Mouse (Mus musculus): ENCODE results near the gene Rap1gap2.

Gene Rap1gap2

DNA sequence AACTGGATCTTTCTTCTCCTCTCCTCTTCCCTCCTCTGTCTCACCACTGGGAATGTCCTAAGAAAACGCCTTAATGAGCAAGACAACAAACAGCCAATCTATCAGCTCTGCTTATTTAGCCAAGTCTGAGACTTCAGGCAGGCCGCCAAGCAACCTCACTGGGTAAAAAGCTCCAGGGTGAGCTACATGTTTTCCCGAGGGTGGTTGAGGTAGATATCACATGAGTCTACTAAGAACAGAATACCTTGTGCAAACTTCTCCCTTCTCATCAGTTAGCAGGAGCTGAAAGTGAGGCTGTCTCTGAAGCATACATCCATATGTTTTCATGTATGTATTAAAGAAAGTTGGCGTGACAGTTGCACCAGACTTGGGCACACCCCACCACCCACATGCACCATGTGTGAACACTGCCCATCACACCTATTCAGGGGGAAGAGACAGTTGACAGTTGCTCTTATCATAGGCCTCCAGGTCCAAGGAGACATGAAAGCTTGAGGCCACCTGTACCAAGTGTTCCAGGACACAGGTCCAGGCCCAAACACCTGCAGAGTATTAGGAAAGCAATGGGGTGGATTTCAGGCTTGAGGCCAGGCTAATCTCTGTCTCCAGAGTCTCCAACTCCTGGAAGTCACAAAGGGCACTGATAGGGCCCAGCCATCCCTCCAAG lies 35.8 kb downstream of the Rap1gap2 start:
- DNase-seq (ENCODE audit: low spot score), result no peak

DNA sequence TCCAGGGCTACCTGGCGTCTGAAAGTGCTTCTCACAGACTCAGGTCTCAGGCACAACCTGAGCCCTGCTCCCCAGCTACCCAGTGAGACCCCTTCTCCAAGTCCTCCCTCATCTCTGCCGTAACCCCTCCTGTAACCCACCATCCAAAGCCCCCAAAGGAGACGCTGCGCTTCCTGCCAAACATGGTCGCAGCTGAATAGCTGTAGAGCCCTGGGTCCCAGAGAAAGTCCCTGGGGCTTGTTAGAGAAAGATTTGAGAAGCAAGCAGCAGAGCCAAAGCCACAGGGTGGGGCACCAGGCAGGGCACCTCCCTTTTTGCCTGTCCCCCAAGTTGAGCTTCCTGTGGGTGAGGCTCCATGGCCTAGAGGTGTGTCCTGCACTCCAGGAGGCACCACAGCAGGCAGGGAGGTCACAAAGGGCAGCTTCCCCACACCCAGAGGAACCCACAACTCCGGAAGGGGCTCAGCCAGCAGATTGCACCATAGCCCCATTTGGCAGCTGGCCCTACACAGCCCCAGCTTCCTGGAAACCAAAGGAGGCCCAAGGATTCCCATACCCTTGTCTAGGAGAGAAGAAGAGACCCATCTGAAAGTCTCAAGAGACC lies 38.2 kb downstream of the Rap1gap2 start:
- no peak for DNase-seq (ENCODE audit: low spot score)

DNA sequence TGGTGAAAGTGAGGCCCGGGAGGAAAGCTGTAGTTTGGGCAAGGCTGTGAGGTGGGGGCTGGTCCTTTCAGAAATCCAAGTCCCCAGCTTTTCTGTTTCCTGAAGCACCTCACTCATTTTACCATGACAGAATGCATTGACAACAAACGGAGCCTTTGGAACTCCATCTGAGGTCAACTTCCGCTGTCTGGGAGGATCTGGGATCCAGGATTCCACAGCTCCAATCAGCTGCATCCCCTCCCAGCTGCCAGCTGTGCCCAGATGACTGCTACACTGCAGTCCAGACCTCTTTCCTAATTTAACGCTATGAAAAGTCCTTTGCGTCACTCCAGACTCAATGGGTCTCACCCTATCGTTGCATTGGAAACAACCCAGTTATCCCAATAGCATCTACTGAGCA lies 41.0 kb downstream of the Rap1gap2 start:
- no peak for DNase-seq (ENCODE audit: low spot score)

DNA sequence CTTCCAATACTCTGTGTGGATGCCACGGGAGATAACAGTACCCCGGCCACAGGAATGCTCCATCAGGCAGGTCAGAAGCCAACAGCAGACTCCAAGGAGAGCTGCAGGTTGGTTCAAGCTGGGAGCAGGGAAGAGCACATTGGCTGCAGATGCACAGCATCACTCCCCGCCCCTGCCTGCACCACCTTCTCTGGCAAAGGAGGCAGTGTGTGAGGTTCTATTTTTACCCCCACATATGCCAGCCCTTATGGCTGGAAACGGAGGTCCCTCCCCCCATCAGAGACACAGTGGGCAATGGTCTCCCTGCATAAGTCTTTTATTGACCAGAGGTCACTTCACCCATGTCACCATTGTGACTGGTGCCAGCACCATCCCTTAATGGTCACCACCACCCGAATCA lies 42.3 kb downstream of the Rap1gap2 start:
- DNase-seq (ENCODE audit: low spot score), result no peak

DNA sequence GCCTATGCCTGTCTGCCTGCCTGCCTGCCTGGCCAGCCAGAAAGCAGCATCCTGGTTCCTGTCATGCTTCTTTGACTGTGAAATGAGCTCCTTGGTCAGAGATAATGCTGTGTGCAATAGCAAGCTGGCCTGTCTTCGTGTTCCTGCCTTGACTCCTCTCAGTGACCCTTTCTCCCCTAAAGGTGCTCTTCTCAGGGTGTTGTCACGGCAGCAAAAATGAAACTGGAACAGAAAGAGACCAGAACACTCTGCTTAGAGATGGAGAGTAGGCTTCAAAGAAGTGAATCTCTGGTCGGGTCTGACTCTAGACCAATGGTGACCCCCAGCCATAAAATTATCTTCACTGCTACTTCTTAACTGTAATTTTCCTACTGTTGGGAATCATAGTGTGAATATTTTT lies 42.7 kb downstream of the Rap1gap2 start:
- no peak for DNase-seq (ENCODE audit: low spot score)

DNA sequence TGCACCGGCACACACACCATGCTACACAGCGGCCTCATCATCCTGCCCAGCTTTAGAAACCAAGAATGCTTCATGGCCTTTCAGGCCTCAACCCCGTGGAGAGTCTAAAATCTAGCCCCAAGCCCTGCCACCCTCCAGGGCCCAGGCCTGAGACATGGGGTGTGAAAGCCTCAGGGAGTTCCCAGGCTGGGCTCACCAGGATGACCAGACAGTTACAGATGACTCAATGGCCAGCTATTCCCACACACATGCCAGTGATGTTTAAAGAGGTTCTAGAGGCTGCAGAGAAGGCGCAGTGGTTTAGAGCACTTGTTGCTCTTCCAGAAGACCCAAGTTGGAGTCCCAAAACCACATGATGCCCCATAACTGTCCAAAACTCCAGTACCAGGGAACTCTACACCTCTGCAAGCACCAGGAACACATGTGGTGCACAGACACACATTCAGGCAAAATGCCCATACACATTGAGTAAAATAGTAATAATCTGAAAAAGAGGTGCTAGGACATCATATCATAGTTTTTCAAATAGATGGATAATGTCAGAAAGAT lies 44.3 kb downstream of the Rap1gap2 start:
- DNase-seq (ENCODE audit: low spot score), result no peak

DNA sequence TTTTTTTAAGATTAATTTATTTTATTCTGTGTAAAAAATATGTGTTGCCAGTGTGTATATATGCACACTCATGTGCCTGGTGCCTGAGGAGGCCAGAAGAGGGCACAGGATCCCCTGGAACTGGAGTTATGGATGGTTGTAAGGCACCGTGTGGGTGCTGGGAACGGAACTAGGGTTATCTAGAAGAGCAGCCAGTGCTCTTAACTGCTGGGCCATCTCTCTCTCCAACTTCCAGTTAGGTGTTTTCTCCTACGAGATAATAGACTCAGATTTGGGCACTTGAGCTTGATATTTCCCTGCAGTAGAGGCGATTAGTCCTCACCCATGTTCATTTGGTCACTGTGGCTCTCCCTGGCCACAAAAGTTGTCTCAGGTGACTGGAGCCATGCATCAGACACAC lies 49.3 kb downstream of the Rap1gap2 start:
- DNase-seq (ENCODE audit: low spot score), result no peak

- no peak for DNase-seq (ENCODE audit: low spot score)
Measured at GRCm38 (mm10) chr11:74560600-74561227, 50.0 kb downstream of the Rap1gap2 start.

DNA sequence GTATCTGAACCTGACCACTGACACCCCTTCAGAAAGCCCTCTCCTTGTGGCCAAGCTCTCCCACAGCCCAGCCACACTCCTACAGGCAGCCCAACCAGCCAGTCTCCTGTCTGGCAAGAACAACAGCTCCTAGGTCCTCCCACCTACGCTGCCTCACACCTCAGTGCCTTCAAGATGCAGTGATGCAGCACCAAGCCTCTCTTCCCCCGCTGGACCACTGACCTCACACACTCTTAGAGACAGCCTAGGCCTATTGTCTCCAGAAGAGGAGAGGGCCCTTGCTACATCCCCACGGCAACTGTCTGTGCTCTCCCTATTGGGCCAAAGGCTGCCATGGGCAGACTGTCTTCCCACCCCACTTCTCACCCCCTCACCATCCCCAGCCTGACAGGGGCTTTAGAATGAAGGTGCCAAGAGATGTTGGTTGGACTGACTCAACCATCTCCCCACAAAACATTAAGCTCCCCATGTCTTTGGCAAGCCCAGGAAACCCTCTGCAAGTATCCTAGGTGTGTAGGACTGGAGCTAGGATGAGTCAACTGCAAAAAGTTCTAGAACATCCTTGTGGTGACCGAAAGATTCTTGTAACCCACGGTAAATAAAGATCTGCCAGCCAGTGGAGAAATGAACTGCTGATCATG lies 50.8 kb downstream of the Rap1gap2 start:
- DNase-seq (ENCODE audit: low spot score), result no peak

DNA sequence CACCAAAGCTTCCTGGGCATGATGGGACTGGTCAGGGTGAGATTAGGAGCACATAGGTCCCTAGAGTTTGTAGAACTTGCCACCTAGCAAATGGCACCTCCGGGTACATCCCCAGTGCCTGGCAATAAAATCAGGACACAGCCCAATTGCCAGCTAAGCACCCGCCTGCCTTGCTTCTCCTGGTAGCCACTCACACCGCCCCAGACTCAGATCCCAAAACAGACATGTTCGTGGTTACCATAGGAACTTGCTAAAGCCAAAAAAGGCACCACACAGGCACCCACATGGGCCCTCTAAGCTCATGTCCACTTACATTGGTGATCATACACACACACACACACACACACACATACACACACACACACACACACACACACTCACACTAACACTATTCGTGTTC lies 51.8 kb downstream of the Rap1gap2 start:
- DNase-seq (ENCODE audit: low spot score), result no peak

- DNase-seq (ENCODE audit: low spot score), result no peak
Measured at GRCm38 (mm10) chr11:74557456-74558230, 53.1 kb downstream of the Rap1gap2 start.

GRCm38 (mm10) chr11:74555716-74556374 lies 54.9 kb downstream of the Rap1gap2 start:
- DNase-seq (ENCODE audit: low spot score), result no peak

GRCm38 (mm10) chr11:74554683-74555341 lies 55.9 kb downstream of the Rap1gap2 start:
- no peak for DNase-seq (ENCODE audit: low spot score)

DNA sequence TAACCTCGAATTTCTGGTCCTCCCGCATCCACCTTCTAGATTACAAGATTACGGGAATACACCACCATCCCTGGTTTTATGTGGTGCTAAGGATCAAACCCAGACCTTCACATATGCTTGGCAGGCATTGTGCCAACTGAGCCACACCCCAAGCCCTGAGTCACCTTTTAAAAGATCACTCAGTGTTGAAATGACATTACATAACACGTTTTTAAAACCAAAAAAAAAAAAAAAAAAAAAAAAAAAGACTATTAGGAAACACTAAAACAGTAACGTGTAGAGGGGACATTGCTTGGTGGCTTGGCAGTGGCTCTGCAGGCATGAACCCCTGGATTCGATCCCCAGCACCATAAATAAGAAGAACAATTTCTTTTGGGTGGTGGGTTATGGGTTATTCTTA lies 59.1 kb downstream of the Rap1gap2 start:
- no peak for DNase-seq (ENCODE audit: low spot score)

DNA sequence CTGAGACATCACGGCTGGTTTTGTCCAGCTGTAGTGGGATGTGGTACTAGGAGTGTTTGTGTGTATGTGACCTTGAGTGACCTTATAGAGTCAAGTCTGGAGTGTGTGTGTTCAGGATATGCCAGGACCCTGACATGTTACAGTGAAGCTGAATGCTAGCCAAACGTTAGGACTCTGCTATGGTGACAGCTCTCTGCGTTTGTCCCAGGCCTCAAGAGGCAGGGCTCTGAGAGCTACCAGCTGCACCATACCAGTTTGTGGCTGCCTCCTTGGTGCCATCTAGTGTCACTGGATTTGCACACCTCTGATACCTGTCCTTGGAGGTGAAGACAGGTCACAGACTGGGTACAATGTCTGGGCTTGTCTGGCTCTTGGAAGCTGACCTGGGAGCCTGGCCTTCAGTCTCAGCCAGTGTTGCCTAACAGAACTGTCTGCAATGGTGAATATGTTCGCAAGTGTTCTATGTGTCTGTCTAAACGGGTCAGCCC lies 60.1 kb downstream of the Rap1gap2 start:
- DNase-seq (ENCODE audit: low spot score), result no peak

DNA sequence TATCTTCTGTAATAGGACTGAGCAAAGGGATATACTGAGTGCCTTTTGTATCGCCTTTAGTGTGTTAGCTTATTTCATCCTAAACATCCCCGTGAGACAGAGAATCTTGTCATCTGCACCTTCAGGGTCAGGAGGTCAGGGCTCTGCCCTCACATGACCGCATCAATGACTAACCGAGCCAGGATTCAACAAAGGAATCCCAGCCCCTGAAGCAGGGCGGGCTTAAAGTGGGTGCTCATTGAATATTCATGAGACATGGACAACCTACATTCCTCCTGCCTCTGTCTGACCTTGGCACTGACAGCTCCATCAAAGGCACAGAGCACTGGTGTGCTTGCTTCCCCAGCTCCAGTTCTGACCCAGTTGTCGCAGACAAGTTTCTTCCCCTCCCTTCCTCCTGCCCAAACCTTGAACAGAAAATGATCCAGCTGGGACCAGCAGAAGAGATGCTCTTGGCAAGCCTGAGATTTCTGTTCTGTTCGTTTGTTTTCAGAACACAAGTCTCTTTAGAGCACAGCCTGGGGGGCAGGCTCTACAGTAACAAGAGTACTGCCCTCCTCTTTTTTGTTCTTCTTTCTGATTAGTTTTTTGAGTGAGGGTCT lies 61.8 kb downstream of the Rap1gap2 start:
- no peak for DNase-seq (ENCODE audit: low spot score)

- DNase-seq (ENCODE audit: low spot score), result no peak
Measured at GRCm38 (mm10) chr11:74546933-74547694, 63.6 kb downstream of the Rap1gap2 start.

DNA sequence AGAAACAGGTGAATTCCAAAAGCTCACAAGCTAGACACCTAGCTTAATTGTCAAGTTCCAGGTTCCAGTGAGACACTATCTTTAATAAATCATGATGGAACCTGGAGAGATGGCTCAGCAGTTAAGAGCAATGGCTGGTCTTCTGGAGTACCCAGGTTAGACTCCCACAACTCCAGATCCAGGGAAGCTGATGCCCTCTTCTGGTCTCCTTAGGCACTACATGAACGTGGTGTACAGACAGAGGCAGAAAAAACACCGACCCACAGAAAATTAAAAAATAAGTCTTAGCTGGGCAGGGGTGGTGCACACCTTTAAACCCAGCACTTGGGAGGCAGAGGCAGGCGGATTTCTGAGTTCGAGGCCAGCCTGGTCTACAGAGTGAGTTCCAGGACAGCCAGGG lies 64.5 kb downstream of the Rap1gap2 start:
- no peak for DNase-seq (ENCODE audit: low spot score)

DNA sequence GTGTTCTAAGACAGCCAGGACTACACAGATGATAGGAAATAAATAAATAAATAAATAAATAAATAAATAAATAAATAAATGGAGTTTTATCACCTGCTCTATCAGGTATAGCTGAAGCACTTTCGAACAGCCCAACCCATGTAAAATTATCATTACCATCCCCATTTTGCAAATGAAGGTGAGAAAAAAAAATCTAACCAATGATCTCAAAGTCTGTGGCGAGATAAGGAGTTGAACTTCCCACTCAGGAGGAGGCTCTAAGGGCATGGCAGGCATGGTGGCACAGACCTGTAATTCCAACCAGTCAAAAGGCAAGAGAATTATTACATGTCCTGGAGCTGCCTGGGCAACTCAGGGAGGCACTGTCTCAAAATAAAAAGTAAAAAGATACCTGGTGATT lies 65.2 kb downstream of the Rap1gap2 start:
- DNase-seq (ENCODE audit: low spot score), result no peak

DNA sequence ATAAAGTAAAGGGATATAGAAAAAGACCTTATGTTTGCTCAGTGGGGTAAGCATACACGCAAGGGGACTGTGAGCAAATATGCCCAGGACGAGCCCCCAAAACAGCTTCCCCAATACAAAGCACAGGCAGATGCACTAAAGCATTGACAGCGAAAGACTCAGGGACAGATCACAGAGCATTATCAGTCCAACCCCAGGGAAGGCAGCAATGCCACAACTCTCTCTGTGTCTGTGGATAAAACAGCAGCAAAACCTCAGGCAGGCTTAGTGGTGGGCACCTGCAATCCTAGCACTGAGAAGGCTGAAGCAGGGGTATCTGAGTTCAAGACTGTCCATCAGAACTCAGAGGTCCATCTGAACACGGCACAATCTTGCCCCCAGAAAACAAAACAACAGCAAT lies 73.4 kb downstream of the Rap1gap2 start:
- no peak for DNase-seq (ENCODE audit: low spot score)
